Mouse (Mus musculus): ENCODE measurements around the gene Cd96. TPM values are rescaled to one million over a fixed set of nuclear protein-coding genes. Genes with fewer than 3 reads are reported as not detected.
"Not testable (repeated sequence)": the region's sequence is repeated elsewhere in the genome, so short reads cannot be mapped to it uniquely, and the experiment has no call there.

The Cd96 gene
- 0.08 and 0.19 TPM in 2 replicates for polyA plus RNA-seq (2015; fragmentation: Nextera tagmentation; extraction: Ambion mirVana)

DNA sequence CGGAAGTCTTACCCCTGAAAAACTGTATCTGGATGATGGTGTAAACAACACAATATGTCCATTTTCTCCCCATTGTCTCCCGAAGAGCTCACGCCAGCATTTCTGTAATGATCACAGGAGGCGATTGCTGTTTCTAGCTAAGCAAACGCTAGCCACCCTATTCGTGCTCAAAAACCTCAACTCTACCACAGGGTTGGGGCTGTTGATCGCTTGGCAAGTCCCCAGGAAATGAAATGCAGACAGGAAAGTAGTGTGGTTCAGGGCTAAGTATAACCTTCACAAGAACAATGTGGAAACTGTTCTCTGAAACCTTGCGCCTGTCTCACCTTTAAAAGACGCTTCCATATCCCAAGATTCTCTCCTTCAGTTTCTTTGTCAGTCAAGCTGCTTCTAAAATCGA lies at the start of gene Cd96:
Cd96 (minus strand) TSS at position 232 of the 400 bp plus-strand sequence.
- Histone ChIP-seq H3K4me2 (no peak within 1 kb of the TSS), H3K4me1 (no peaks in the 10 kb centered on the region), H3K4me3 (replicated peaks) (no peak within 1 kb of the TSS), H3K36me3 (no peaks in the 10 kb centered on the region), H3K9ac (no peak within 1 kb of the TSS), H3K27ac (no peak within 1 kb of the TSS), H3K27me3 (replicated peaks) (no peaks in the 10 kb centered on the region), H3K9me3 (no peaks in the 10 kb centered on the region)
- WGBS, result 70% methylated on average over 10 of the region's 10 CpGs
- ATAC-seq (ENCODE audit: insufficient read depth, low FRiP score, low read depth), result no peak

DNA sequence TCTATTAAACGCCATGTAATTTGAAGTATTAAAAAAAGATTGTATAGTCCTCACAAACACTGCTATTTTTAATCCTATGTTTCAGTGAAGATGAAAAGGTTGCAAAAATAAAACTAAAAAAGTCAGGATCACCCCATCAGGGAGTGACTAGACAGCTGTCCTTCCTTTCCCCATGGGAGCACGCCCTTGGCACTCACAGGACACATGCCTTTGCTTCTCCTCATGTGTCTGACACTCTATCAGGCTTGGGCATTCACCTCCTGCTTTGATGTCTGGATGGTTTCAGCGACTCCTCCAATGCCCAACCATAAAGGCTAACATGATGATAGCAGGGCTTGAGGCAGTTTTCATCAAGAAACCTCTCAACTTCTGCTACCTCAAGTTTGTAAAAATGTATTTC lies 46.9 kb upstream of the Cd96 start:
- Histone ChIP-seq H3K9ac (no peak overlapping the region), H3K27me3 (replicated peaks) (no peaks in the 10 kb centered on the region), H3K36me3 (no peaks in the 10 kb centered on the region), H3K27ac (no peak overlapping the region), H3K4me2 (no peak overlapping the region), H3K4me3 (replicated peaks) (no peak overlapping the region), H3K9me3 (no peaks in the 10 kb centered on the region), H3K4me1 (no peaks in the 10 kb centered on the region)
- 80% methylated on average over 3 of the region's 3 CpGs for WGBS
- ATAC-seq (ENCODE audit: insufficient read depth, low FRiP score, low read depth), result no peak

DNA sequence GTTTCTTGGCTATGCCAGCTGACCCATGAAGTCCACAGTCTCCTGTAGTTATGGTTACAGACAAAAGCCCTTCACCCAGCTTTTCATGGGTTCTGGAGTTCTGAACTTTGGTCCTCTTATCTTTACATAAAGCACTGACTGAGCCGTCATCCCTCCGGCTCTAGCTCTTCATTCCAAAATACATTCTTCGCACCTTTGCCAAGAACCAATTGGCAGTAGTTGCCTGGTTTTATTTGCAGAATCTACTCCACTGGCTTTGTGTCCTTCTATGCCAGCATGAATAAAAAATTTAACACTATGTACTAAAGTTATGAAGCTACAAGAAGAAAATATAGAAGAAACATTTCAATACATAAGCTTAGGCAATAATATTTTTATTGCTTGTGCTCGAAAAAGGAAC lies 45.3 kb upstream of the Cd96 start:
- H3K4me2 ChIP-seq, result no peak overlapping the region
- no peaks in the 10 kb centered on the region for H3K27me3 ChIP-seq (replicated peaks)
- H3K4me1 ChIP-seq, result no peaks in the 10 kb centered on the region
- 75% methylated on average over 4 of the region's 4 CpGs for WGBS
- H3K4me3 ChIP-seq (replicated peaks), result no peak overlapping the region
- H3K27ac ChIP-seq, result no peak overlapping the region
- H3K9ac ChIP-seq, result no peak overlapping the region
- no peaks in the 10 kb centered on the region for H3K36me3 ChIP-seq
- no peaks in the 10 kb centered on the region for H3K9me3 ChIP-seq
- no peak for ATAC-seq (ENCODE audit: insufficient read depth, low FRiP score, low read depth)

DNA sequence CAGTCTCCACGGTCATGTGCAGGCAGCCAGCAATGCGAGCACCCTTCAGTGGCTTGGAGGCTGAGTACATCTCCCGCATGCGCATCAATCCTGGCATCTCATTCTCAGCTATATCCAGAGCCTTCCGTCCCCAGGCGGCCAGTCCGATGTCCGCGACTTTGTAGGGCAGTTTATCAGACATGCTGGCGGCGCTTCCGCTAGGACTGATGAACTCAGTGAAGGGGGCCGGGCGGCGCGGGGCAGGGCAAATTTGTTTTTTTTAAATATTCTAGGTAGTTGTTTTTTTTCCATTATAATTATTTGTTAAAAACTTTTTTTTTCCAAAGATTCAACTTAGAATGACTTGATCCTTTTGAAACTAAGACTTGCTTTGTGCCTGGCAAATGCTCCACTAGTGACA lies 34.8 kb upstream of the Cd96 start, which contains the start of gene Gm4737:
Gm4737 (minus strand) TSS at position 246 of the 400 bp plus-strand sequence.
- H3K36me3 ChIP-seq; H3K9me3 ChIP-seq; H3K4me2 ChIP-seq; H3K27ac ChIP-seq; H3K27me3 ChIP-seq (replicated peaks); H3K9ac ChIP-seq; H3K4me1 ChIP-seq; ATAC-seq (ENCODE audit: insufficient read depth, low FRiP score, low read depth); H3K4me3 ChIP-seq (replicated peaks): not testable (repeated sequence)
- 98% methylated on average over 10 of the region's 16 CpGs for WGBS

DNA sequence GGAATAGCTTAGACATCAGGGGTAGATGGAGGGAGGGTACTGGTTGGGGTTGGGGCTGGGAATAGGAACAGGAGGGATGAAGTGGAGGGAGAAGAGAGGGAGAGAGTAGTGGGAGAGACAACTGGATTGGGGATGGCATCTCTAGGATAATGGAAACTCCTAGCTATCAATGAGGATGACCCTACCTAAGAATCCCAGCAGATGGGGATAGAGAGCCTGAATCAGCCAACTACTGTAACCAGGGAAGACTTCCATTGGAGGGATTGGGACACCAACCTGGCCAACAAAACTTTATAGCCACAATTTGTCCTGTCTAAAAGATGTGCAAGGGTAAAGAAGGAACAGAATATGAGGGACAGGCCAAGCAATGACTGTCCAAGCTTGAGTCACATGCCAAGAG lies 31.1 kb upstream of the Cd96 start:
- Histone ChIP-seq H3K4me1 (no peaks in the 10 kb centered on the region), H3K9ac (no peak overlapping the region), H3K4me3 (replicated peaks) (no peak overlapping the region), H3K27ac (no peak overlapping the region), H3K36me3 (no peaks in the 10 kb centered on the region), H3K4me2 (no peak overlapping the region), H3K9me3 (no peaks in the 10 kb centered on the region), H3K27me3 (replicated peaks) (no peaks in the 10 kb centered on the region)
- no peak for ATAC-seq (ENCODE audit: insufficient read depth, low FRiP score, low read depth)

DNA sequence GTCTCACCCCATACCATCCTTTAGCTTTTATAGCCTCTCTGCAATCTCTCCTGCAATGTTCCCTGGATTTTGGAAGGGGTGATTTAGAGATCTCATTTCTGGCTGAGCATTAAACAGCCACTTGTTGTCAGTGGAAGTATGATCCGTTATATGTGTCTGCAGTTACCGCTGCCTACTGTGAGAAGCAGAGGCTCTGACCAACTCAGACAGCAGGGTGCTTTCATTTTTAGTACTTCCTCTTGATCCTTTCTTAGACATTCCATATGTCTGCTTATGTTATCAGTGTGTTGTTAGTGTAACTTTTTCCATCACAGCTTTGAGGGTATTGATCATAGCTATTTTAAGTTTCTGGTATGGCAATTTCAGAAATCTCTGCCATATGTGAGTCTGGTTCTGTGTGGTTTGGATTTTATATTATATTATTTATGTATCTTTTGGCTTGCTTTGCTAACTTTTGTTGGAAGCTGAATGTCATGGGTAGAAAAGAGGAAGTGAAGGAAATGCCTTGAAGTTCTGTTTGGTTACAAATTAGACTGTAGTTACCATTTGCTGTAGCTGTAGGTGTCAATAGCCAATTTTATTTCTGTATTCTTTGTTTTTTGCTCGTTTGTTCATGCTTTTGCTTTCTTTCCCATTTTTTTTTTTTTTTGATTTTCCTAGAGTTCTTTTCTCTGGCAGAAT lies 28.8 kb upstream of the Cd96 start:
- no peaks in the 10 kb centered on the region for H3K27me3 ChIP-seq (replicated peaks)
- no peak for ATAC-seq (ENCODE audit: insufficient read depth, low FRiP score, low read depth)
- 57% methylated on average over 3 of the region's 3 CpGs for WGBS
- no peaks in the 10 kb centered on the region for H3K36me3 ChIP-seq
- no peaks in the 10 kb centered on the region for H3K4me1 ChIP-seq
- H3K9me3 ChIP-seq, result no peaks in the 10 kb centered on the region
- H3K27ac ChIP-seq, result no peak overlapping the region
- H3K9ac ChIP-seq, result no peak overlapping the region
- no peak overlapping the region for H3K4me2 ChIP-seq
- H3K4me3 ChIP-seq (replicated peaks), result no peak overlapping the region

DNA sequence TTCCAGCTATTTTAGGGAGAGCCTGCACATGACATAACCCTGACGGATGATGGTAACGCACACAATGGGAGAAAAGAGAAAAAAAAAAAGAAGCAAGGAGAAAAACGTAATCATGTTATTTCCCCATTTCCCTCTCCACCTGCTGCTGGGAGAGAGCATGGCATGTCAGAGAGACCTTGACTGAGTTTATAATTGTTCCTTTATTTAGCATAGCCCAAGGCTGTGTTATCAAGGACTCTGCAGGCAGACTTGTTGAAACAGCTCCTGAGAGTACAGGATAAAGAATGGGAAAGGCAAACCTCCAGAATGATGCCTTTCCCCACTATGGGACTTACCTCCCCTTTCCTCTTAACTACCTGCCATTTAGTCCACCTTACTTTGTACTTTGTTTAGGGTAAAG lies 26.9 kb upstream of the Cd96 start:
- no peak for ATAC-seq (ENCODE audit: insufficient read depth, low FRiP score, low read depth)
- H3K4me1 ChIP-seq, result no peaks in the 10 kb centered on the region
- H3K9me3 ChIP-seq, result no peaks in the 10 kb centered on the region
- no peaks in the 10 kb centered on the region for H3K36me3 ChIP-seq
- H3K4me3 ChIP-seq (replicated peaks), result no peak overlapping the region
- H3K4me2 ChIP-seq, result no peak overlapping the region
- no peak overlapping the region for H3K27ac ChIP-seq
- H3K27me3 ChIP-seq (replicated peaks), result no peaks in the 10 kb centered on the region
- 35% methylated on average over 3 of the region's 3 CpGs for WGBS
- no peak overlapping the region for H3K9ac ChIP-seq

DNA sequence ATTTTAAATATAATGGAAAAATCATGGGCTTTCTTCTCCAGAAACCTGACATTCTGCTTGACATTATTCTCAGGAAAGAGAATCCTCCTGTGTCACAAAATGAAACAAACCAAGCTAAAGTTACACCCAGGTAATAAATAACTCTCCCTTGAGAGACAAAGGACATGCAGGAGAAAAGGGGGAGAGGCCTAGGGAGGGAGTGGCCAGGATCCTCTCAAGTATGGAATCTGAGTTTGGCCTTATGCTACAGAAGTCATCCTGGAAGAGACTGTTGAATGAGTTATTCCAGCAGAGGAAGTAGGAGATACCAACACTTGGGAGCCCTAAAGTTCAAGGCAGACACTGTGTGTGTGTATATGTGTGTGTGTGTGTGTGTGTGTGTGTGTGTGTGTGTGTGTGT lies 2.2 kb upstream of the Cd96 start:
- H3K27ac ChIP-seq, result no peak overlapping the region
- H3K9me3 ChIP-seq, result no peaks in the 10 kb centered on the region
- no peak for ATAC-seq (ENCODE audit: insufficient read depth, low FRiP score, low read depth)
- no peak overlapping the region for H3K9ac ChIP-seq
- H3K4me2 ChIP-seq, result no peak overlapping the region
- H3K4me1 ChIP-seq, result no peaks in the 10 kb centered on the region
- no peaks in the 10 kb centered on the region for H3K27me3 ChIP-seq (replicated peaks)
- no peaks in the 10 kb centered on the region for H3K36me3 ChIP-seq
- H3K4me3 ChIP-seq (replicated peaks), result no peak overlapping the region

DNA sequence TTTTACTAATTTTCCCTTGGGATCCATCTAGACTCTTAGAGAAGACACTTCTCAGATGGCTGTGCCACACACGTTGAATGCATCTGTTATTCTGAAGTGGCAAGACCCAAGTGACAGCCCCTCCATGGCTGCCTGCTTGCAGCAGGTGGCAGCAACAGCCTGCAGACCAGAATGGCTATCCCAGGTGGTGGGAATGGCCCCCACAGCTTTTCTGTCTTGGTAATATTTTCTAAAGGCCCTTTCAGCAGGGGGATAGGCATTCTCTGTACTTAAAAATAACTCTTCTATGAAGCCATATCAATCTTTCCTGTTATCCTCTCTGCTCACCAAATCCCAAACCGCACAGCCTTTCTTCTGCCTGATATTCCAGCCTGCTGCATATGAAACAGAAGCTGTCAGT lies 1.4 kb upstream of the Cd96 start:
- Histone ChIP-seq H3K4me1 (no peaks in the 10 kb centered on the region), H3K27ac (no peak overlapping the region), H3K9me3 (no peaks in the 10 kb centered on the region), H3K4me3 (replicated peaks) (no peak overlapping the region), H3K9ac (no peak overlapping the region), H3K36me3 (no peaks in the 10 kb centered on the region), H3K27me3 (replicated peaks) (no peaks in the 10 kb centered on the region), H3K4me2 (no peak overlapping the region)
- WGBS, result 25% methylated on average over 2 of the region's 2 CpGs
- ATAC-seq (ENCODE audit: insufficient read depth, low FRiP score, low read depth), result no peak

DNA sequence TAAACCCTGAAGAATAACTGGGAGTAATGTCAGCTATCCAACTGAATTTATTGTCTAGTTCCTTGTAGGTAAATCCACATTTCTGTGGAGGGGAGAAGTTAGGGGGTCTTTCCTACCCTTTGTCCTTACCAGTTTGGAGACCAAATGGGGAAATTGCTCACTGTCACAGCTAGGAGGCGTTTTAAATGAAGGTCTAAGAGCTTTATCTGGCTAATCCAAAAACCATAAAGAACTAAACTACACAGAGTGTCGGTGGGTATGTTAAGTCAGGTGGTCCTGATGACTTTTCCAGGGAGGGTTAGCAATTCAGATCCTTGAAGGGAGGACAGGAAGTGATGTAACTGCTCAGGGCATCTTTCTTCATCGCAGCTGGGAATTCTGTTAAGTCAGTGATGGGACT lies 556 bp upstream of the Cd96 start:
- 47% methylated on average over 3 of the region's 3 CpGs for WGBS
- Histone ChIP-seq H3K9ac (no peak overlapping the region), H3K36me3 (no peaks in the 10 kb centered on the region), H3K27me3 (replicated peaks) (no peaks in the 10 kb centered on the region), H3K4me2 (no peak overlapping the region), H3K9me3 (no peaks in the 10 kb centered on the region), H3K27ac (no peak overlapping the region), H3K4me1 (no peaks in the 10 kb centered on the region), H3K4me3 (replicated peaks) (no peak overlapping the region)
- no peak for ATAC-seq (ENCODE audit: insufficient read depth, low FRiP score, low read depth)

DNA sequence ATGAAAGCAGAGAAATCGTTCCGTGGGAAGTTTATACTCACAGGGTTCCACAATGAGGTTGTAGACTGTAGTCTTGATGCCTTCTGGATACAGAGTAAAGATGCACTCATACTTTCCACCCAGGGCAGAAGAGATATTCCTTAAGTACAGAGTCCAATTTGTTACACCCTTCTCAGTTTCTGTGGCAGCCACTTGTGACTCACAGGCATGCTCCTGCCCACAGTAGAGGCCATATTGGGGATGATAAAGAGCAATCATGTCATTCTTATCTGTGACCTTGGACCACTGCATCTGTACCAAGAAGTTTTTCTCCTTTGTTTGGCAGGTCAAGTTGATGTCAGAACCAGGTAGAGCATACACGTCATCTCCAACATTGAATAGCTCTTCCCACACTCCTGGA lies 2.4 kb downstream of the Cd96 start:
- no peaks in the 10 kb centered on the region for H3K4me1 ChIP-seq
- H3K9me3 ChIP-seq, result no peaks in the 10 kb centered on the region
- no peaks in the 10 kb centered on the region for H3K27me3 ChIP-seq (replicated peaks)
- H3K36me3 ChIP-seq, result no peaks in the 10 kb centered on the region
- no peak for ATAC-seq (ENCODE audit: insufficient read depth, low FRiP score, low read depth)
- H3K27ac ChIP-seq, result no peak overlapping the region
- 82% methylated on average over 3 of the region's 3 CpGs for WGBS
- H3K4me3 ChIP-seq (replicated peaks), result no peak overlapping the region
- no peak overlapping the region for H3K4me2 ChIP-seq
- no peak overlapping the region for H3K9ac ChIP-seq

DNA sequence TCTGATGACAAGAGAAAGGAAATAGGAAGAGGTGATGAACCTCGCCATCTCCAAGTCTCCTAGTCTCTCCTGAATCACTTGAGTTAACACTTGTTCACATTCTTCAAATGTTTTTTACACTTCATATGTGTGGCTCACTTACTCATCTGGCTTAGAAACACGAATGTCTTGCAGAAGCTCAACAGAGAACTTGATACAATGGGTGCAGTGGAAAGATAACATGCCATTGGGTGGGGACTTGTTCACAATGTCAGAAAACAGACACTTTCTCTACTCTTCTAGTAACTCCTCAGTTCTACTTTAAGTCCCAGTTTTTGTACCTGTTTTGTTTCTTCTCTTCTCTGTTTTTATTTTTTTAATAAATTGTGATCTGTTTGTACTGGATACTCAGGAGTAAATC lies 5.3 kb downstream of the Cd96 start:
- 60% methylated on average over 2 of the region's 2 CpGs for WGBS
- H3K36me3 ChIP-seq, result no peaks in the 10 kb centered on the region
- H3K9me3 ChIP-seq, result no peaks in the 10 kb centered on the region
- H3K4me3 ChIP-seq (replicated peaks), result no peak overlapping the region
- H3K27ac ChIP-seq, result no peak overlapping the region
- no peak overlapping the region for H3K9ac ChIP-seq
- H3K4me1 ChIP-seq, result no peaks in the 10 kb centered on the region
- no peaks in the 10 kb centered on the region for H3K27me3 ChIP-seq (replicated peaks)
- no peak for ATAC-seq (ENCODE audit: insufficient read depth, low FRiP score, low read depth)
- H3K4me2 ChIP-seq, result no peak overlapping the region

DNA sequence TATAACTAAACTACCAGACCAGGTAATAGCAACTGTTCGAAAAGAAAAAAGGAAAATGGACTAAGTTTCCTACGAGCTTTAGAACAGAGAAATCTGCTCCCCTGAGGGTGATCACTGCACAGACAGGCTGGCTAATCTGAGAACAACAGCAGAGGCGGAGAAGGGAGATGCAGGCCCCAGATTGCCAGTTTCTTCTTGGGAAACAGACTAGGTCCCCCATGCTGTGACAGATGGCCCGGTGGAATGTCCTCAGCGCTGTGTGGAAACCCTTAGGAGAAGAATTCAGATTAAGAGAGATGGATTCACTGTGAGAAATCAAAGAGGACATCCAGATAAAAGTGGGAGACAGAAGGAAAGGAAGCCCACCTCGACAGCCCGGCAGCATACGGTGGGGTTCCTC lies 10.5 kb downstream of the Cd96 start:
- ATAC-seq (ENCODE audit: insufficient read depth, low FRiP score, low read depth), result no peak
- Histone ChIP-seq H3K27me3 (replicated peaks) (no peaks in the 10 kb centered on the region), H3K9me3 (no peaks in the 10 kb centered on the region), H3K27ac (no peak overlapping the region), H3K9ac (no peak overlapping the region), H3K4me1 (no peaks in the 10 kb centered on the region), H3K4me3 (replicated peaks) (no peak overlapping the region), H3K4me2 (no peak overlapping the region), H3K36me3 (no peaks in the 10 kb centered on the region)
- WGBS, result 58% methylated on average over 8 of the region's 8 CpGs
